Mouse (Mus musculus): ENCODE measurements at regions not wholly inside any gene's neighbourhood (a gene's known extent, or its start where the extent isn't known, plus 50 kb on each side); places are given as distances from the start of the nearest gene placed in this dataset.

- no peak for TF ChIP-seq TBP (IDR thresholded peaks at IDR 0.05; ENCODE audit: low read depth, low read length)
- no peak for TF ChIP-seq POLR2A (IDR thresholded peaks at IDR 0.05; ENCODE audit: control insufficient read depth in 1 of 2, insufficient read depth in 1 of 2, low read depth in 1 of 2, low read length in 2 of 2, poor library complexity in 1 of 2)
- no peak for TF ChIP-seq TAL1 (IDR thresholded peaks at IDR 0.05; ENCODE audit: low read length)
- no peak for TF ChIP-seq MYB (IDR thresholded peaks at IDR 0.05; ENCODE audit: low read depth, low read length)
- no peak for TF ChIP-seq ZMIZ1 (IDR thresholded peaks at IDR 0.05; ENCODE audit: low read depth, low read length)
- no peak for TF ChIP-seq CTCF (IDR thresholded peaks at IDR 0.05 in 2 of 3, conservative IDR thresholded peaks at IDR 0.05 in 1 of 3; ENCODE audit: control insufficient read depth in 1 of 3, insufficient read depth in 1 of 3, low read depth in 2 of 3, low read length in 3 of 3, poor library complexity in 1 of 3, severe bottlenecking in 1 of 3)
- no peak for TF ChIP-seq GABPA (IDR thresholded peaks at IDR 0.05; ENCODE audit: low read depth, low read length)
- TF ChIP-seq MYC (IDR thresholded peaks at IDR 0.05; ENCODE audit: low read depth, low read length): no peak
- TF ChIP-seq SIN3A (IDR thresholded peaks at IDR 0.05; ENCODE audit: low read length): no peak
These were observed 285.7 kb upstream of the 4930412O13Rik start for GRCm38 (mm10) chr2:9595236-9595850.
